Mouse (Mus musculus) stomach, postnatal 0 days (tissue): ENCODE results near the gene Wdpcp.

ENCODE experiments used
- CTCF ChIP-seq: IDR thresholded peaks from 2 replicates; pipeline ENCODE4 v1.5.1; 2016; ENCODE audit warnings: antibody characterized with exemption, low read depth, mild to moderate bottlenecking, moderate library complexity
- EP300 ChIP-seq: optimal IDR thresholded peaks from 2 replicates; pipeline ENCODE3; 2016; ENCODE audit warnings: antibody characterized with exemption

- TF ChIP-seq EP300 (no peak), CTCF (no peak)
Measured at GRCm38 (mm10) chr11:21546671-21547070, 25.4 kb upstream of the Wdpcp start.
